Mouse (Mus musculus) neural tube, embryonic 15.5 days (tissue): ENCODE measurements around the gene Cd47. TPM values are rescaled to one million over a fixed set of nuclear protein-coding genes. Genes with fewer than 3 reads are reported as not detected.

Experiments used
- ATAC-seq: fragments of 200-750 bp; cut with Nextera tagmentation; 2 replicates; pipeline ENCODE4 v1.8.0; 2017; ENCODE audit warnings: mild to moderate bottlenecking, moderate TSS enrichment, moderate library complexity; ENCODE audit not compliant: low FRiP score
- H3K27ac ChIP-seq: fragments of 300-500 bp; sonication (generic); replicated peaks from 2 replicates; pipeline ENCODE4 v1.5.1; 2015; ENCODE audit warnings: mild to moderate bottlenecking, inconsistent platforms
- H3K27me3 ChIP-seq: fragments of 300-500 bp; sonication (generic); replicated peaks from 2 replicates; pipeline ENCODE4 v1.6.1; 2015; ENCODE audit warnings: inconsistent platforms
- H3K36me3 ChIP-seq: fragments of 300-500 bp; sonication (generic); 2 replicates; pipeline ENCODE4 v1.6.1; 2015; ENCODE audit warnings: inconsistent platforms
- H3K4me1 ChIP-seq: fragments of 300-500 bp; sonication (generic); 2 replicates; pipeline ENCODE4 v1.6.1; 2015; ENCODE audit warnings: inconsistent platforms
- H3K4me2 ChIP-seq: fragments of 300-500 bp; sonication (generic); 2 replicates; pipeline ENCODE4 v1.6.1; 2015; ENCODE audit warnings: inconsistent platforms, mild to moderate bottlenecking, moderate library complexity
- H3K4me3 ChIP-seq: fragments of 300-500 bp; sonication (generic); replicated peaks from 2 replicates; pipeline ENCODE4 v1.5.1; 2015; ENCODE audit warnings: mild to moderate bottlenecking, inconsistent platforms
- H3K9ac ChIP-seq: fragments of 300-500 bp; sonication (generic); replicated peaks from 2 replicates; pipeline ENCODE4 v1.6.1; 2015; ENCODE audit warnings: mild to moderate bottlenecking, inconsistent platforms
- H3K9me3 ChIP-seq: fragments of 300-500 bp; sonication (generic); replicated peaks from 2 replicates; pipeline ENCODE4 v1.6.1; 2016; ENCODE audit warnings: inconsistent platforms
- WGBS: fragments of 180-500 bp; shearing (Covaris S2); methylation state at CpG from one replicate; pipeline ENCODE4 v1.1.7; 2015; ENCODE audit warnings: mixed read lengths; 5-methylcytosine and 5-hydroxymethylcytosine counted together
- polyA plus RNA-seq: library from polyadenylated mRNA; unstranded; fragments of >200 nt; fragmentation: Nextera tagmentation; extraction: Ambion mirVana; gene quantifications from 2 replicates; pipeline ENCODE4 v1.2.1, GENCODE M21; 2015

The Cd47 gene
- polyA plus RNA-seq, 1 experiment from 2014 or later: 153 TPM

- no peaks in the 10 kb centered on the region for H3K4me1 ChIP-seq
- no peaks in the 10 kb centered on the region for H3K9me3 ChIP-seq
- no peak overlapping the region for H3K27ac ChIP-seq
- no peaks in the 10 kb centered on the region for H3K27me3 ChIP-seq
- H3K9ac ChIP-seq: no peak overlapping the region
- no peak overlapping the region for H3K4me2 ChIP-seq
- H3K36me3 ChIP-seq: peaks cover 9% of the 10 kb centered on the region
- 89% methylated on average over 9 of the region's 9 CpGs for WGBS
- H3K4me3 ChIP-seq: no peak overlapping the region
- ATAC-seq: no peak
These were observed 86.2 kb downstream of the Cd47 start for GRCm38 (mm10) chr16:49886403-49887066.

GRCm38 (mm10) chr16:49887290-49887689 lies 87.0 kb downstream of the Cd47 start:
- no peaks in the 10 kb centered on the region for H3K4me1 ChIP-seq

DNA sequence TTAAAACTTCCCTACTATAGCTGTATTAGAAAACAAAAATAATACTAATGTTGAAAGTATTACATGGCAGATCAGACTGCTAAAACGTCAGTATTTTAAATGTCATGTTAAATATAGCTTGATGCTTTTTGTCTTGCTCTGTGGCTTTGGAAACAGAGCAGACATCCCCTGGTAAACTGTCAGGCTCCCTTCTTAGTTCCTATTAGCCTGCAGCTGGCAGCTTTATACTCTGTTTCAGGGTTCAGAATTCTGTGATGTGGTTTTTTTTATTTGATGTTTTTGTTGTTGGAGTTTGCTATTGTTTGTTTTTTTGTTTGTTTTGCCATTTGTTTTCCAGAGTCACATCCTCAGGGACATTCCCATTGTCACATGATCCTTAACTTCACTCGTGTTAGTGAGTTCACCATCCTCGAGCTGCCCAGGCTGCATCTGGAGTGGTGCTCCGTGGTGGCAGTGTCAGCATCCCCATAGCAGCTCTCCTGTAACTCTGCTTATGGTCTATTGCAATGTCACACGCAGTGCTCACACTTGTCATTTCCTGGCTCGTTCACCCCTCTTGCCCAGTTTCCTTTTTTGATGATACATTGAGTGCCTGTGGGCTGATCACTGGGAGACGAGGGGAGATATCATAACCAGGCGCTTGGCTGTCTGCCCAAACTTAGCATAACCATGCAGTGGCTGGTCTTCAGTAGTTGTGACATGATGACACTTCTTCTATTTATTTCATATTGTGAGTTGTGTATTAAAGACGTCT lies 87.7 kb downstream of the Cd47 start:
- no peak overlapping the region for H3K4me3 ChIP-seq
- ATAC-seq: no peak

More at GRCm38 (mm10) chr16:49887290-49887689, 87.0 kb downstream of the Cd47 start:
- no peak for ATAC-seq
- 74% methylated on average over 3 of the region's 3 CpGs for WGBS
- Histone ChIP-seq H3K9ac (no peak overlapping the region), H3K4me3 (no peak overlapping the region), H3K9me3 (no peaks in the 10 kb centered on the region), H3K27me3 (no peaks in the 10 kb centered on the region), H3K4me2 (no peak overlapping the region), H3K36me3 (peaks cover 9% of the 10 kb centered on the region), H3K27ac (no peak overlapping the region)

DNA sequence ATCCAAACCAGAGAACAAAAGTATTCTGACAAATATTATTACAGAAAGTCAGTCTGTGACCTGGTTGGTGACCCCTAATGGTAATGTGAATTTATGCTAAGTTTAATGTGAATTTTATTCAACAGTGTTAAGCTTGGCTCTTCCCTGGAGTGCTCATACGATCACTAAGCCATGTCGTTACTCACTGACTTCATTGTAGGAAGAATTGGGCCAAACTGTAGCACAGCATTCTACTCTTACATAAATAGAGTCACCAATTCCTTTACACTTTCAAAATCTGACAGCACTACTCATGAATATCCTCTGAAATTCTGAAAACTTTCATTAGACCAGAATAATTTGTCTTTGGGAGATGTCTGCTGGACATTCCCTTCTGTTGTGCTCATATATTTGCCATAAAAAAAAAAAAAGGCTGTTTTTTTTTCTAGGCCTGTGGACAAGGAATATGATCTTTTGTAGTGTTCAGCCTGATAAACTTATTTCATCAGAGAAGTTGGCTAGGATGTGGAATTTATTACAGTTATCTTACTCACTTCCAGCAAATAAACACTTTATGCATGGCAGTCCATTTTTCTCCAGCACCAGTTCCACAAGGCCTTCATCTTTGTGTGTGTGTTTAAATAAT lies 88.8 kb downstream of the Cd47 start:
- Histone ChIP-seq H3K9ac (no peak overlapping the region), H3K4me2 (no peak overlapping the region), H3K9me3 (no peaks in the 10 kb centered on the region), H3K36me3 (peaks cover 9% of the 10 kb centered on the region), H3K4me3 (no peak overlapping the region), H3K27ac (no peak overlapping the region), H3K4me1 (no peaks in the 10 kb centered on the region), H3K27me3 (no peaks in the 10 kb centered on the region)
- 45% methylated on average over 2 of the region's 2 CpGs for WGBS
- no peak for ATAC-seq

More for the DNA sequence above, 87.7 kb downstream of the Cd47 start:
- H3K9me3 ChIP-seq: no peaks in the 10 kb centered on the region
- no peak overlapping the region for H3K27ac ChIP-seq
- WGBS: 78% methylated on average over 9 of the region's 9 CpGs
- H3K9ac ChIP-seq: no peak overlapping the region
- no peaks in the 10 kb centered on the region for H3K27me3 ChIP-seq
- H3K36me3 ChIP-seq: peaks cover 9% of the 10 kb centered on the region
- H3K4me2 ChIP-seq: no peak overlapping the region
- H3K4me1 ChIP-seq: no peaks in the 10 kb centered on the region

- WGBS: 90% methylated on average over 3 of the region's 3 CpGs
- no peaks in the 10 kb centered on the region for H3K27me3 ChIP-seq
- no peak overlapping the region for H3K9ac ChIP-seq
- no peak overlapping the region for H3K4me2 ChIP-seq
- H3K4me3 ChIP-seq: no peak overlapping the region
- H3K4me1 ChIP-seq: no peaks in the 10 kb centered on the region
- H3K27ac ChIP-seq: no peak overlapping the region
- ATAC-seq: no peak
- no peaks in the 10 kb centered on the region for H3K9me3 ChIP-seq
- H3K36me3 ChIP-seq: peaks cover 4% of the 10 kb centered on the region; the same call in 1 of the 2 replicates
These were observed 91.9 kb downstream of the Cd47 start for GRCm38 (mm10) chr16:49892252-49892651.

DNA sequence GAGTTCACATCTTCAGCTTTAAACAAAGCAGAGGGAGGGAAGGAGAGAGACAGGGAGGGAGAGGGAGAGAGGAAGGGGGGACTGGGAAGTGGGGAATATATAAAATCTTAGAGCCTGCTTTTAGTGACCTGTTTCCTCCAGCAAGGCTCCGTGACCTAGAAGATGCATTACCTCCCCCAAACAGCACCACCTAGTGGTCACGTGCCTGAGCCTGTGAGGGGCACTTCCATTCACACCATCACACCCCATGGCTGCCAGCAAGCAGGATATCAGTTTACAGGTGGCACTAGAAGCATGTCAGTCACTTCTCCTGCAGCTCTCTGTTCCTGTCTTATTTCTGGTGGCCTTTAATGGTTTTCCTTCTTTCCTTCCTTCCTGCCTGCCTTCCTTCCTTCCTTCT lies 92.6 kb downstream of the Cd47 start:
- H3K4me3 ChIP-seq: no peak overlapping the region
- 81% methylated on average over 2 of the region's 2 CpGs for WGBS
- ATAC-seq: no peak
- H3K4me1 ChIP-seq: no peaks in the 10 kb centered on the region
- H3K9me3 ChIP-seq: no peaks in the 10 kb centered on the region
- H3K4me2 ChIP-seq: no peak overlapping the region
- no peak overlapping the region for H3K9ac ChIP-seq
- H3K27me3 ChIP-seq: no peaks in the 10 kb centered on the region
- peaks cover 4% of the 10 kb centered on the region; the same call in 1 of the 2 replicates for H3K36me3 ChIP-seq
- no peak overlapping the region for H3K27ac ChIP-seq

DNA sequence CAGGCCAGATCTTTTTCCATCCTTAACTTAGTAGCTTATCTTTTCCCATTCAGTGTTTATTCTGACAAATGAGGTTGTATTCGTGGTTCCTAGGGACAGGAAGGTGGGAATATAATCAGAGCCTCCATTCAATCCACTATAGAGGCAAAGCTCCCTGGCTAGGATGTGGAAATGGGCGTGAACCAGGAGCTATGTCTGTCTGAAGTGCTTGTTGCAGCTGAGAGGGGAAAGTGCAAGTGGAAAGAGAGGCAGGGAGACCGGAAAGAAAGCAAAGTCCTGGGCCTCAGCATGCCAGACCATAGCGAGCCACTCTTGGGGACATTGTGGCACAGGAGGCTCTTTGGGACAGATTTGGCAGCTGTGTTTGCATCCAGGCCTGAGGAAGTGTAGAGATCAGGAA lies 94.3 kb downstream of the Cd47 start:
- H3K4me1 ChIP-seq: no peaks in the 10 kb centered on the region
- no peak overlapping the region for H3K4me3 ChIP-seq
- peaks cover 8% of the 10 kb centered on the region; the same call in 1 of the 2 replicates for H3K36me3 ChIP-seq
- 88% methylated on average over 4 of the region's 4 CpGs for WGBS
- H3K4me2 ChIP-seq: no peak overlapping the region
- H3K27ac ChIP-seq: no peak overlapping the region
- ATAC-seq: no peak
- no peak overlapping the region for H3K9ac ChIP-seq
- no peaks in the 10 kb centered on the region for H3K9me3 ChIP-seq
- H3K27me3 ChIP-seq: no peaks in the 10 kb centered on the region

- WGBS: 86% methylated on average over 8 of the region's 8 CpGs
- Histone ChIP-seq H3K9ac (no peak overlapping the region), H3K36me3 (peaks cover 8% of the 10 kb centered on the region; the same call in 1 of the 2 replicates), H3K4me1 (no peaks in the 10 kb centered on the region), H3K27me3 (no peaks in the 10 kb centered on the region), H3K4me2 (no peak overlapping the region), H3K4me3 (no peak overlapping the region), H3K27ac (no peak overlapping the region), H3K9me3 (no peaks in the 10 kb centered on the region)
- ATAC-seq: no peak; the same call in 1 of the 2 replicates
These were observed 95.8 kb downstream of the Cd47 start for GRCm38 (mm10) chr16:49896132-49896531.

GRCm38 (mm10) chr16:49901395-49901794 lies 101.1 kb downstream of the Cd47 start:
- Histone ChIP-seq H3K36me3 (peaks cover 4% of the 10 kb centered on the region; the same call in 1 of the 2 replicates), H3K4me3 (no peak overlapping the region), H3K27me3 (no peaks in the 10 kb centered on the region), H3K9ac (no peak overlapping the region), H3K27ac (no peak overlapping the region), H3K4me2 (no peak overlapping the region), H3K4me1 (peaks cover 9% of the 10 kb centered on the region; the same call in 1 of the 2 replicates), H3K9me3 (no peaks in the 10 kb centered on the region)
- no peak for ATAC-seq

DNA sequence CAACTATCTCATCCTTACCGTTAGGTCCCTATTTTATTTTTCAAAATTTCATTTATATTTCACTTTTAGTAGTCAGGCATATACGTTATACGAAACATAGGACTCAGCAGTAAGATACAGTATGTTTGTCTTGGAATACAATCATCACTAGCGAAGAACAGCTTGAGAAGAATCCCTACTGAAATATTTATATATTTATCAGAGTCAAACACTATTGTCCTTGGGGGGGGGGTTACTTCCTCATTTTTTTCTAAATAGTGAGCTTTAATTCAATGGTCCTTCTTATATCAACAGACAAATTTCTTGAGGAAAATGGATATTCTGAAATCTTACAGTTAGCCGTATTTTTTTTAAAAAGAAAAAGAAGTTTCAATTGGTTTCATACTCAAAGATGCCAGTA lies 101.8 kb downstream of the Cd47 start:
- Histone ChIP-seq H3K27ac (no peak overlapping the region), H3K4me1 (peaks cover 9% of the 10 kb centered on the region; the same call in 1 of the 2 replicates), H3K9ac (no peak overlapping the region), H3K36me3 (peaks cover 4% of the 10 kb centered on the region; the same call in 1 of the 2 replicates), H3K4me3 (no peak overlapping the region), H3K4me2 (no peak overlapping the region), H3K9me3 (no peaks in the 10 kb centered on the region), H3K27me3 (no peaks in the 10 kb centered on the region)
- no peak for ATAC-seq
- 99% methylated on average over 5 of the region's 5 CpGs for WGBS

GRCm38 (mm10) chr16:49904248-49904930 lies 104.1 kb downstream of the Cd47 start:
- no peaks in the 10 kb centered on the region for H3K9me3 ChIP-seq
- H3K9ac ChIP-seq: no peak overlapping the region
- ATAC-seq: no peak
- H3K4me1 ChIP-seq: peaks cover 9% of the 10 kb centered on the region; the same call in 1 of the 2 replicates
- no peaks in the 10 kb centered on the region for H3K27me3 ChIP-seq
- H3K4me3 ChIP-seq: no peak overlapping the region
- peaks cover under 1% of the 10 kb centered on the region; the same call in 1 of the 2 replicates for H3K36me3 ChIP-seq
- H3K4me2 ChIP-seq: no peak overlapping the region
- H3K27ac ChIP-seq: no peak overlapping the region
- WGBS: 86% methylated on average over 10 of the region's 10 CpGs
